Mouse (Mus musculus) neural tube, embryonic 11.5 days (tissue): ENCODE measurements around the gene Pim3. TPM values are rescaled to one million over a fixed set of nuclear protein-coding genes. Genes with fewer than 3 reads are reported as not detected.
A peak's percentile ranks its signal among the peaks of the same experiment; 100 is the strongest.

Experiments
- ATAC-seq: fragments of 200-750 bp; cut with Nextera tagmentation; 2 replicates; pipeline ENCODE4 v1.8.0; 2017; ENCODE audit warnings: moderate number of reproducible peaks, mild to moderate bottlenecking, moderate TSS enrichment, moderate library complexity; ENCODE audit not compliant: insufficient read depth, low FRiP score, low TSS enrichment
- DNase-seq: peaks from one replicate; pipeline ENCODE4 v3.0.0-alpha.2; 2015; ENCODE audit warnings: low spot score
- H3K27ac ChIP-seq: fragments of 300-500 bp; sonication (generic); 2 replicates; pipeline ENCODE4 v1.5.1; 2014; ENCODE audit warnings: low read depth, mild to moderate bottlenecking, low read length
- H3K27me3 ChIP-seq: fragments of 300-500 bp; sonication (generic); 2 replicates; pipeline ENCODE4 v1.6.1; 2014; ENCODE audit warnings: mild to moderate bottlenecking, low read length, mixed read lengths; ENCODE audit not compliant: control insufficient read depth, insufficient read depth
- H3K36me3 ChIP-seq: fragments of 300-500 bp; sonication (generic); 2 replicates; pipeline ENCODE4 v1.6.1; 2014; ENCODE audit warnings: mild to moderate bottlenecking, low read length, moderate library complexity, mixed read lengths; ENCODE audit not compliant: control insufficient read depth, insufficient read depth
- H3K4me1 ChIP-seq: fragments of 300-500 bp; sonication (generic); 2 replicates; pipeline ENCODE4 v1.6.1; 2014; ENCODE audit warnings: low read length, mixed read lengths; ENCODE audit not compliant: control insufficient read depth, insufficient read depth
- H3K4me2 ChIP-seq: fragments of 300-500 bp; sonication (generic); 2 replicates; pipeline ENCODE4 v1.6.1; 2014; ENCODE audit warnings: low read depth, mild to moderate bottlenecking, moderate library complexity
- H3K4me3 ChIP-seq: fragments of 300-500 bp; sonication (generic); 2 replicates; pipeline ENCODE4 v1.5.1; 2014; ENCODE audit warnings: low read depth, low read length
- H3K9ac ChIP-seq: fragments of 300-500 bp; sonication (generic); 2 replicates; pipeline ENCODE4 v1.6.1; 2014; ENCODE audit warnings: mild to moderate bottlenecking, low read length
- H3K9me3 ChIP-seq: fragments of 300-500 bp; sonication (generic); 2 replicates; pipeline ENCODE4 v1.6.1; 2016; ENCODE audit warnings: low read length; ENCODE audit not compliant: control insufficient read depth
- WGBS: fragments of 180-500 bp; shearing (Covaris S2); extraction: QIAGEN DNeasy Blood & Tissue Kit; methylation state at CpG from one replicate; pipeline ENCODE4 v1.1.7; 2014; 5-methylcytosine and 5-hydroxymethylcytosine counted together
- polyA plus RNA-seq: library from polyadenylated mRNA; unstranded; fragments of >200 nt; fragmentation: Nextera tagmentation; extraction: Ambion mirVana; gene quantifications from 2 replicates; pipeline ENCODE4 v1.2.1, GENCODE M21; 2014

Gene Pim3
- polyA plus RNA-seq, 1 experiment from 2014 or later = 42.3 TPM

DNA sequence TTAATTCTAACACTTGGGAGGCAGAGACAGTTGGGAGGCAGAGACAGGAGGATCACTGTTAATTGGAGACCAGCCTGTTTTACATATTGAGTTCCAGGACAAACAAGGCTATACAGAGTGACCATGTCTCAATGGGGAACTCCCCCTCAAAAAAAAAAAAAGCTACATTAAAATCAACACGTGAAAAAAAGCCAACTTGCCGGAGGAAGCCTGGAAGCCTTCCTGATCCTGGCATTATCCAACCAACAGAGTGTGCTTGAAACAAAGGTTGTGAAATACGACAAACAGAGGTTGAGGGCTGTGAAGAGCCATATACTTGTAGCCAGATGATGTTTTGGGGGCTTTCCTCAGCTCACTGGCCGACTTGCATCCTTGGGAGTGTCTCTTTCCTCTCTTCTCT, 20.9 kb downstream of the Pim3 start:
- H3K4me1 ChIP-seq = no peaks in the 10 kb centered on the region
- no peak for ATAC-seq
- DNase-seq = no peak
- H3K9ac ChIP-seq = no peak overlapping the region
- H3K4me2 ChIP-seq = no peak overlapping the region
- no peaks in the 10 kb centered on the region for H3K9me3 ChIP-seq
- H3K27me3 ChIP-seq = no peaks in the 10 kb centered on the region
- H3K27ac ChIP-seq = no peak overlapping the region
- no peaks in the 10 kb centered on the region for H3K36me3 ChIP-seq
- no peak overlapping the region for H3K4me3 ChIP-seq
- WGBS = 79% methylated on average over 4 of the region's 4 CpGs

DNA sequence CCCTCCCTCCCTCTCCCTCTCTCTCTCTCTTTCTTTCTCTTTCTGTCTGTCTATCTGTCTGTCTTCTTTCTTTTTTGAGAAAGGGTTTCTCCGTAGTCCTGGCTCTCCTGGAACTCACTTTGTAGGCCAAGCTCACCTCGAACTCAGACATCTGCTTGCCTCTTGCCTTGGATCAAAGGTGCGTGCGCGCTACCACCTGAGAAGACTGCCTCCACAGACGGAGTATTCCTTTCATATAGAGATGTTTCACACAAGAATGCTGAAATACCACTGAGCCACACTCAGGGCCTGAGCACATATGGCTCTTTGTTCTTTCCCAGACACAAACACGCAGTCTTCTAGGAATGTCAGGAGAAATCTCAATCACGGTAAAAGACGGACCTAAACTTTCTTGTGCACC, 21.4 kb downstream of the Pim3 start:
- H3K4me2 ChIP-seq = no peak overlapping the region
- no peak for ATAC-seq
- DNase-seq = no peak
- no peaks in the 10 kb centered on the region for H3K36me3 ChIP-seq
- no peak overlapping the region for H3K9ac ChIP-seq
- no peaks in the 10 kb centered on the region for H3K27me3 ChIP-seq
- no peaks in the 10 kb centered on the region for H3K9me3 ChIP-seq
- no peaks in the 10 kb centered on the region for H3K4me1 ChIP-seq
- no peak overlapping the region for H3K4me3 ChIP-seq
- 84% methylated on average over 9 of the region's 9 CpGs for WGBS
- H3K27ac ChIP-seq = no peak overlapping the region

DNA sequence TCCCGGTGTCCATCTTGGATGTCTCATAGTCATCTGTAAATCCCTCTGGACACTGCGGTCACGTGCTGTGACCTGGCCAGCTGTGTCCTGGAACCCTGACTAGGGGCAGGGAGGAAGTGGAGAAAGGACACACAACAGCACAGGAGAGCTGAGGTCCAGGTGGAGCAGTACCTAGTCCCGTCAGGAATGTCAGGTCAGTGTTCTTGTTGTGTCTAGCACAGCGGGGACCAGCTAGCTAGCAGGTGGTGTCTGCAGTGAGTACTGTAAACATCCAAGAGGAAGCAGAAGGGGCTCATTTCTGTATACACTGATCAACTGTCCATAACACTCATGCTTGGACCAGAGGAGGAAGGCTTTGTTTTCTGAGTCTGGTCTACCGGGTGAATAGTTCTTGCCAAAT, 23.4 kb downstream of the Pim3 start:
- Histone ChIP-seq H3K9ac (no peak overlapping the region), H3K36me3 (no peaks in the 10 kb centered on the region), H3K4me2 (no peak overlapping the region), H3K27ac (no peak overlapping the region), H3K4me1 (no peaks in the 10 kb centered on the region), H3K9me3 (no peaks in the 10 kb centered on the region), H3K4me3 (no peak overlapping the region), H3K27me3 (0 out of 2 replicates have a peak, but pooled peaks cover 3% of the 10 kb centered on the region)
- no peak for DNase-seq
- no peak for ATAC-seq
- WGBS = 86% methylated on average over 6 of the region's 6 CpGs

DNA sequence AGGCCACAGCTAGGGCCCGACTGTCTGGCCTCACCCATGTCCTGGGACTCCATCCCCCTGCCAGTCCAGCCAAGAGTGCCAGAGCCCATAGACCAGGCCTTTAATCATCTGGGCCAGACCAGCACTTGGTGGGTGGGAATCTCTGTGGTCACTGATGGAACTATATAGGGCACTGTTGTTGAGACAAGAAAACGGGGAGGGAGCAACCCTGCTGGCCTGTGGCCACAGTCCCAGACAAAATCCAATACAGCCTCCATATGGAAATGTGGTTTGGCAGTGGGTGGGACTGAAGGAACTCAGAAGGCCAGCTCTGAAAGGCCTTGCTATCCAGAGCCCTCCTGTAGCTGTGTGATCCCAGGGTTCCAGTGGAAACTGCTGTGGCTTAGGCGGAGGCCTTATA, 27.0 kb downstream of the Pim3 start:
- H3K9me3 ChIP-seq = no peaks in the 10 kb centered on the region
- no peak overlapping the region for H3K4me2 ChIP-seq
- H3K9ac ChIP-seq = no peak overlapping the region
- H3K36me3 ChIP-seq = no peaks in the 10 kb centered on the region
- ATAC-seq = no peak
- no peak for DNase-seq
- WGBS = 79% methylated on average over 3 of the region's 3 CpGs
- peaks cover 6% of the 10 kb centered on the region; the same call in 1 of the 2 replicates for H3K27me3 ChIP-seq
- H3K27ac ChIP-seq = no peak overlapping the region
- H3K4me1 ChIP-seq = no peaks in the 10 kb centered on the region
- H3K4me3 ChIP-seq = no peak overlapping the region

DNA sequence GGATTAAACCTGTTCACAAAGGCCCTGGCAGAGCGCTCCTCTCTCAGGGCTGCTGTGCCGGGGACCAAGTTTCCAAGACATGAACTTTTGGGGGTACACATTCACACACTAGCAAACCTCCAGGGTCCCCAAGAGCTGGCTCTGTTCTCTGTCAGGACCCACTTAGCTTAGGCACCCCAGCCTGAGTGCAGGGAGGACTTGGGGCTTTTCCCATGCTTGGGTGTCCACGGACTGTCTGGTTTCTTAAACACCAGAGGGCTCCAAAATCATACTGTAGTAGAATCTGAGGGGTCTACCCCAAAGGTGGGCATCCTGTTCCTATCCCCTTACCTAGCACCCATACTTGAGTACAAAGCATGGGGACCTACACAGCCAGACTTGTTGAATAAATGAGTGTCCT, 28.0 kb downstream of the Pim3 start:
- 80% methylated on average over 3 of the region's 3 CpGs for WGBS

DNA sequence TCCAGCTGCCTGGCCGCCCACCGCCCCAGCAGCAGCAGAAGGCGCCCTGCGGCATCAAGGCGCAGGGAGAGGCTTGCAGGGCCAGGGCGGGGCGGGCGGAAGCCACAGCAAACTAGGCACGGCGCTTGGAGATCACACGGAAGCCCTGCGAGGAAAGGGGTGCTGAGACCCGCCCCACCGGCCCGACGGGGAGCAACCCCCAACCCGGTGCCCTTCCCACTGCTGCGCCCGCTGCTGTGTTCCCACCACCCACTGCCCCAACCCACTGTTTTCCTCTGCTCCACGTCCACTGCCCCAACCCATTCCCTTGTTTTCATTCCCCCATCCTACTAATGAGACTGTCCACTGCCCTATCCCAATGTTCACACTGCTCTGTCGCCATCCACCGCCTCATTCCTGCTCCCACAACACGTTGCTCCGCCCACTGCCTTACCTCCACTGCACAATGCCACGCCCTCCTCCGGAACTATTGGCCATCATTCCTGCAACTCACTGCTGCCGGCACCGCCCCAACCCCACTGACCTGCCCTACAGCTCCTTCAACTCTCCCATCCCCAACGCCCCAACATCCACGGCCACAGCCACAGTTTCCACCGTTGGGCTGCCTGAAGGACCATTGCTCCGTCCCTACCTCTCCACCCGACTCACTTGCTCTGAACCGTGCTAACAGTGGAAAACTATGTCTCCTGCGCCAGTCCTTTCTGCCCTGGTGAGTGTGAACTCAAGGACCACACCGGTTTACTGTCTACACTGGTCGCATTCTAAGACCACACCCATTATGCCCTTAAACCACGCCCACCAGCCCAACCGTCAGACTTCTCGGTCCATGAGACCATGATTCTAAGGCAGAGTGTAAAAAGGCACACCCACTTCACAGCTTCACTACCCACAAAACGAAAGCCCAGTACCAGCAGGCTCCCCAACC, 29.0 kb downstream of the Pim3 start:
- H3K36me3 ChIP-seq = no peaks in the 10 kb centered on the region
- peak; percentile 82 for DNase-seq
- H3K4me3 ChIP-seq = peak overlapping the region; percentile 42
- peaks cover 6% of the 10 kb centered on the region; the same call in 1 of the 2 replicates for H3K27me3 ChIP-seq
- H3K27ac ChIP-seq = no peak overlapping the region
- peak; percentile 82 for ATAC-seq
- no peaks in the 10 kb centered on the region for H3K9me3 ChIP-seq
- peak overlapping the region; percentile 67 for H3K9ac ChIP-seq
- no peaks in the 10 kb centered on the region for H3K4me1 ChIP-seq
- whole genome bisulfite sequencing = 2% methylated on average over 39 of the region's 41 CpGs
- H3K4me2 ChIP-seq = peak overlapping the region; percentile 88

More for the DNA sequence above, 28.0 kb downstream of the Pim3 start:
- ATAC-seq = no peak
- Histone ChIP-seq H3K27ac (no peak overlapping the region), H3K9me3 (no peaks in the 10 kb centered on the region), H3K9ac (no peak overlapping the region; the same call in 1 of the 2 replicates), H3K27me3 (peaks cover 6% of the 10 kb centered on the region; the same call in 1 of the 2 replicates), H3K36me3 (no peaks in the 10 kb centered on the region), H3K4me2 (peak overlapping the region; percentile 88), H3K4me1 (no peaks in the 10 kb centered on the region), H3K4me3 (peak overlapping the region; percentile 42; the same call in 1 of the 2 replicates)
- no peak for DNase-seq

DNA sequence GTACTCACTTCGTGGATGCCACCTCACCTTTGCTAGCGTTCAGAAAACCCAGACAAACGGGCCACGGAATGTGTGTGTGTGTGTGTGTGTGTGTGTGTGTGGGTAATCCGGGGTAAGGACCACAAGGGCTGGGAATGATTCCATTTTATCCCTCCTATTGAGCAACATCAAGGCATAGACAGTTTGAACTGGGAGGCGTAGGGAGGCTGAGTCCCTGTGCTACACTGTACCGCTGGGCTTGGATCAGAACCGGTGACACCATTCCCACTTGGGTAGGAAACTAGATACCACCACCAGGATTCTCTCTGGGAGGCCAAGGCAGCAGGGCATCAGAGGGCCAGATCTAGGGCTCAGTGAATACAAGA, 29.7 kb downstream of the Pim3 start:
- no peaks in the 10 kb centered on the region for H3K9me3 ChIP-seq
- peaks cover 6% of the 10 kb centered on the region; the same call in 1 of the 2 replicates for H3K27me3 ChIP-seq
- WGBS = 69% methylated on average over 8 of the region's 8 CpGs
- no peaks in the 10 kb centered on the region for H3K4me1 ChIP-seq
- DNase-seq = no peak
- H3K4me2 ChIP-seq = peak overlapping the region; percentile 88
- no peak overlapping the region for H3K4me3 ChIP-seq
- no peak overlapping the region for H3K9ac ChIP-seq
- H3K36me3 ChIP-seq = no peaks in the 10 kb centered on the region
- no peak overlapping the region for H3K27ac ChIP-seq
- ATAC-seq = no peak

DNA sequence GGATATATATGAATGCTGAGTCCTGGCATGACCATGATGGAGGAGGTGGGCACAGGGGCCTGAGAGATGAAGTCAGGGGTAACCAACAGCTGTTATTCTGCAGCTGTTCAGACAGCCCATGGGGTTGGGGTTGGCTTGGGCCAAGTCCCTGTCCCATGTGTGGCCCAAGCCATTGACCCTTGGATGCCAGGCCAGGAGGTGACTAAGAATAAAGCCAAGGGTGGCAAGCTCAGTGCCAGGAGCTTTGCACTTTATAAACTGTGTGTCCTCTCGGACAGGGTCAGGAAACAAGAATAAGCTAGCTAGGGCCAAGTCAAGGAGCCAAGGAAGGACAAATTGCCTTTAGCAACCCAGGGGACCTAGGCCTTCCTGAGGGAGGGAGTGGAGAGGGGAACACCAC, 30.3 kb downstream of the Pim3 start:
- Histone ChIP-seq H3K36me3 (no peaks in the 10 kb centered on the region), H3K27ac (no peak overlapping the region), H3K9me3 (no peaks in the 10 kb centered on the region), H3K27me3 (peaks cover 6% of the 10 kb centered on the region; the same call in 1 of the 2 replicates), H3K9ac (no peak overlapping the region), H3K4me2 (no peak overlapping the region), H3K4me1 (no peaks in the 10 kb centered on the region), H3K4me3 (no peak overlapping the region)
- DNase-seq (no peak), ATAC-seq (no peak)
- WGBS = 96% methylated on average over 1 of the region's 1 CpGs

DNA sequence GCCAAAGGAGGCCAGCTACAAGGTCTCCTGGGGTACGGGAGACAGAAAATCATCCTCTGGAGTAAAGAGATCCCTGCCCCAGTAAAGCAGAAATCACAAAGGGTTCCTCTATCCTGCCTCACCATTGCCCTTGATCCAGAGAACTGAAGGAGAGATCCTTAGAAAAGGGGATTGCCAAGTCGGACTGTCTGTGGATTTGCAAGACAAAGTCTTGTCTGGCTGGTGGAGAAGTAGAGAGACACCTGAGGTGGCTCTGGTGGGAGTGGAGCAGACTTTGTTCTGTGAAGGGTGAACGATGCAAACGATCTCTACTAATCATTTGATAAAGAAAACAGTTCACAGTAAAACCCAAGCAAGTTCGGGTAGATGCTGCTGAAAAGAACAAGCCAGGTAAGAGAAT, 30.9 kb downstream of the Pim3 start:
- DNase-seq = no peak
- H3K27me3 ChIP-seq = peaks cover 6% of the 10 kb centered on the region; the same call in 1 of the 2 replicates
- no peak overlapping the region for H3K9ac ChIP-seq
- H3K36me3 ChIP-seq = no peaks in the 10 kb centered on the region
- no peak overlapping the region for H3K27ac ChIP-seq
- no peaks in the 10 kb centered on the region for H3K4me1 ChIP-seq
- H3K9me3 ChIP-seq = no peaks in the 10 kb centered on the region
- H3K4me2 ChIP-seq = no peak overlapping the region
- WGBS = 84% methylated on average over 5 of the region's 5 CpGs
- H3K4me3 ChIP-seq = no peak overlapping the region
- no peak for ATAC-seq
